Mouse (Mus musculus): ENCODE measurements around the gene Uts2r. TPM values are rescaled to one million over a fixed set of nuclear protein-coding genes. Genes with fewer than 3 reads are reported as not detected.
A peak's percentile ranks its signal among the peaks of the same experiment; 100 is the strongest.

The Uts2r gene
- under 1 TPM; 0.41 to 0.45 TPM for total RNA-seq (2021)
- long read RNA-seq = 0 reads

DNA sequence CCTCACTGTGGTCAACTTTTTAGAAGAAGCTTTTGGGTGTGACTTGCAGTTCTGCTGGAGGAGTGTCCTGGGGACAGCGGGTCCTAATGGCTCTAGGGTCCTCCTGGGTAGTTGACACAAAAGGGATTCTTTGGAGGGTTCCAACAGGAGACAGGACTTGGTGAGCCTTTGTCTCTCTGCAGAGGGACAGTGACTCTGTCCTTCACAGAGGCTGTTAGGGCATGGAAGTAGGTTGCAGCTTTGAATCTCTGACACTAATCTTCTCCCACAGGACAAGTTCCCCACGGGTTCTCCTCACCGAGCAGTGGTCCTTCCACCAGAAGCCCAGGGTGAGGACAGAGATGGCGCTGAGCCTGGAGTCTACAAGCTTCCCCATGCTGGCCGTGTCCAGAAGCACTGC, at the start of gene Uts2r:
TSS of gene Uts2r (plus strand) at position 301 of the 400 bp plus-strand sequence.
- no peak for DNase-seq (ENCODE audit: low spot score in 2 of 2)

DNA sequence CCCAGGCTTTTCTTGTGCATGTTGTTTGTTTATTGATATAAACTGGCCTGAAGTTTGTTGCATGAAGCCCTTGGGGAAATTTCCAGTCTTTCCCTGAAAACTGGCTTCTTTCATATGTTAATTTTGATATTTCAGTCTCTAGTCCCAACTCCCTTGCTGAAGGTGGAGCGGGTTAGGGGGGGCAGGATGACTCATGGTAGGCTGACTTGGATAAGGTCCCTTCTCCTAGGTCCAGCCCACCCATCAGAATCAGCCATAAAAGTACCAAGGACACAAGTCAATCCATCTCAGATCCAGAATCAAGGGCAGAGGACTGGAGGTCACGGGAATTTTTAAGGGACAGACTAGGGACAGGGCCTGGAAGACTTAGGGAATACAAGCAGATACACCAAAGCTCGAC, 49.0 kb upstream of the Uts2r start:
- DNase-seq (ENCODE audit: low spot score in 2 of 2) = no peak

DNA sequence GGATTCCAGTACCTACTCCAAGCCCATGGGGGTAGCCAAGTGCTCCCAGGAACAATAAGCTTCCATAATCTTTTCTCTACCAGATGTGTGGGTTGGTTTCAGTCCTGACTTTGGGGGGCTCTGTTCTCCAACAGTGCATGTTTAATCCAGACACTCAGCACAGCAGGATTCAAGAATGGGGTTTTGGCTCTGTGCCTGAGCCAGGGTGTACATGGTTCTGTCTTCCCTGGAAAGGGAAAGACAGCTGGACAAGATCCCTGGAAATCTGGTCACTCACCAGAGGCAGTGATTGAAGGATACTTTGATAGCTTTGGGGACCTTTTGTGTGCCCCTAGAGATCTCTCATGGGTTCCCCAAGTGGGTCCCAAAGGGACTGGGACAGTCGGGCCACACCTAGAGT, 48.5 kb upstream of the Uts2r start:
- no peak for DNase-seq (ENCODE audit: low spot score in 2 of 2)

DNA sequence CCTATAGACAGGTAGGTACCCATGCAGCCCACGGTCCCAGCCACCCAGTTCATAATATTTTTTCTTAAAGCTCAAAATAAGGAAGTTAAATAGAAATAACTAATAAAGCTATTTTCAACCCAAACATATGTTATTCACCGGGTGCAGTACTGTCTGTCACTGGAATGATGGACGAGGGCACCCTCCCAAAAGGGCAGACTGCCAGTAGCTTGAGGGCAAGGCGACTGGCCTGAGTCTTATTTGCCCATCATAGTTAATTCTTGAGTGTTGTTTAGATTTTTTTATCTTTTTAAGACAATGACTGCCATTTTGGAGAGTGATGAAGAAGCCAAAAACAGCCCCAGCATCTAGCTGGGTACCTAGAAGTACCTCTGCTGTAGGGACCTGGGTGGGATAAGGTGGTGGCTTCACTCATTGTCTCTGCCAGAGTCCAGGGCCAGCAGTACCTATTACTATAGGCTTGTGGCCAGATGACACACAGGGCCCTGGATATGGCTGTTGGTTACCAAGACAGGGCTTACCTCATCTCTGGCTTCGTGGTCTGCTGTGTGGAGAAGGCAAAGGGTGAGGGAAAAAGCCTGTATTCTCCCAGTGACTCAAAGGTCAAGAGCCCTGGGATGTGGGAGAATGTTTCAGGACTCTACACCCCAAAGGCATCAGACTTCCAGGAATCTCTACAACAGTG, 47.8 kb upstream of the Uts2r start:
- DNase-seq (ENCODE audit: low spot score in 2 of 2) = no peak

DNA sequence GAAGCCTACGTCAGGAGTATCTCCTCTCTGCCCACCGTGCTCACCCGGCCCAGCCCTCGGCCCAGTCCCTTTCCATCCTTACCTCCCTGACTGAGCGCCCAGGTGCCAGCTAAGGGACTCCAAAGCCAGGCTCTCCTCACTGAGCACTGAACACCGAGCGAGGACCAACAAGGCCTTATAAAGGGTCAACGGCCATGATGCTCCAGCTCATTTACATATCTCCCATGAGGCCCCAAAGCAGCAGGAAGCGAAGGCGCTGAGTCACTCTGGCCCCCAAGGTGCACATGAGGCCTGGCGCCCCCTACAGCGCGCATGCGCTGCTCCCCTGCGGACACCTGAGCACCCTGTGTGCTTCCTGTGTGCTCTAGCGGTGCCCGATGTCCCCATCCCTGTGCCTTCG, 42.0 kb upstream of the Uts2r start:
- no peak for DNase-seq (ENCODE audit: low spot score in 2 of 2)

DNA sequence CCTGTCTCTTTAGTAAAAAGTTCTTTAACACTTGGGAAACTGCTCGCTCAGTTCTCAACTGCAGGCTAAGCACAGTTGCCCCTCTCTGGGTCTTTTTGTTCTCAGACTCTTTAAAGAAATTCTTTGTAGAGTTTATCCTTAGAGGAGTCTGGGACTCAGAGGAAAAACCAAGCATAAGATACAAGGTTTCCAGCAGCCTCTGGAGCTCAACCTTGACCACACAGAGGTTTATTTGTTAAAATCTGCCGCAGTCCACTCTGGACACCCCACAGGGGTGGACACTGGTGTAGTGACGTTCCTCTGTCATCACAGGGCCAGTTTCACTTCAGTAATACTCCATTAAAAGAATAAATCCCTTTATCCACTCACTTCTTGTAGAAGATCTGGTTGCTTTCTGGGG, 41.5 kb upstream of the Uts2r start, which contains the start of gene Tex19.2:
TSS of gene Tex19.2 (minus strand) at position 101 of the 400 bp plus-strand sequence.
- no peak for DNase-seq (ENCODE audit: low spot score in 2 of 2)

DNA sequence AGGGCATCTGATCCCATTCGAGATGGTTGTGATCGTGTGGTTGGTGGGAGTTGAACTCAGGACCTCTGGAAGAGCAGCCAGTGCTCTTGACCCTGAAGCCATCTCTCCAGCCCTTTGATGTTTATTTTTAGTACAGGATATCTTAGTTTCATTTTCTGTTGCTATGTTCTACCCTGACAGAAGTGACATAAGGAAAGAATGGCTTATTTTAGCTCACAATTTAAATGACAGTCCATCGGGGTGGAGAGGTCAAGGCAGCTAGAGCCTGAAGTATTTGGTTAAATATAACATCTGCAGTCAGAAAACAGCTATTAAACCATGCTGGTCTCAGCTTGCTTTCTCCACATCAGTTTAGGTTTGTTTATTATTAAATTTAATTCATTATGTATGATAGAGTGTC, 38.9 kb upstream of the Uts2r start:
- DNase-seq (ENCODE audit: low spot score in 2 of 2) = no peak

DNA sequence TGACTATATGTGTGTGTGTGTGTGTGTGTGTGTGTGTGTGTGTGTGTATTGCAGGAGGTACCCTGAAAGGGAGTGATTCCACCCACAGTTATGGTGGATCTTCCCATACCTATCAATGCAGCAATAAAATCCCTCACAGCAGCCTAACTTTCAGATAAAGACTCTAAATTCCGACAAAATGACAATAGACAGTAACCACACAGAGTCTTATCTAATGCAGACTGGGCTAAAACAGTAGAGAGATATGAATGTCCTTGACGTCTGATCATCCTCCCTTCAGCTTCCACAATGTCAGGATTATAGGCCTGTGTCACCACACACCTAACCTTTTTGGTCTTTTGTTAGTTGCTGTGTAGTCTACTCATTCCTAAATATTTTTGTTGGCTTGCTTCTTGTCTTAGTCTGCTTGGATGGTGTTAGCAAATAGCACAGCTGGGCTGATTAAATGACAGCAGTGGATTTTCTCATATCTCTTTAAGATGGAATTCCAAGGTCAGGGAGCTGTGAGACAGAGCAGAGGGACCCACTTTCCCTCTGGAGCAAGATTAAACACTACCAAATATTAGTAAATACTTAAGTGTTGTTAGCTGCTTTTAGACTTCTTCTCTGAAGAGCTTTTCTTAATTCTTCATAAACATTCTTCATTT, 37.9 kb upstream of the Uts2r start:
- no peak for DNase-seq (ENCODE audit: low spot score in 2 of 2)

DNA sequence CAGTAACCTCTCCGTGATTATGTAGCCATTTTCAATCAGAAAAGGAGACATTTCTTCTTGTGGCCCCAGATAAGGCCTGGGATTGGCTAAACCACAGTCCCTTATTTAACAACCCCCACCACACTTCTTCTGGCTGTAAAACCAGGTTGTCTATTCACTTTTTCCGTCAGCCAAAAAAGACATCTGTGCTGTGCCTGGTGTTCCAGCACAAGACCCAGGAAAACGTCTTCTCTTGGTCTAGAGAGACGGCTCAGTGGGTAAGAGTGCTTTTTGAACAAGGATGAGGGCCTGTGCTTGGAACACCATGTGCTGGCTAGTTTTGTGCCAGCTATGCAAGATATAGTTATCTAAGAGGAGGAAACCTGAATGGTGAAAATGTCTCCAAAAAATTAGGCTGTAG, 36.6 kb upstream of the Uts2r start:
- DNase-seq (ENCODE audit: low spot score in 2 of 2) = no peak

DNA sequence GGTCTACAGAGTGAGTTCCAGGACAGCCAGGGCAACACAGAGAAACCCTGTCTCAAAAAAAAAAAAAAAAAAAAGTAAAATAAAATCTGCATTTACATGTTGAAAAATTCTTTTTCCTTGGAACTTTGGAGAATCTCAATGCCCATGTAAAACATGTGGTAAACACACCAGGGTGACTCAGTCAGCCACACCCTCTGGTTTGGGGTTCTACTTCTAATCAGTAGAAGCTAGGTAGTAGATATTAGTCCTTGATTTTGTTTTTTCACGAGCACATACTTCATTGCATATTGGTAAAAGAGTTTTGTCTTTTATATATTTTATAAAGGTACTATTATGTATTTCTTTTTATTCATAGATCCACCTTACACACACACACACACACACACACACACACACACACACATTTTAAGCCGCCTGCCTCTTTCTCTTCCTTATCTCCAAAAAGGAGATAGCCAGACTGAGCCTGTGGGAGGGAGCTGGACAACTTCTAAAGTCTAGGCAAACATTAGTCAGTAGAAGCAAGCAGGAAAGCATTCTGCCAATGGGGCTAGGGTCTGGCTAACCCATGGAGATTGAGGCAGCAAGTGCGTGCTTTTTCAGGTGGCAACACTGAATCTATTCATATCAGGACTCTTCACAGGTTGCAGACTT, 34.4 kb upstream of the Uts2r start:
- DNase-seq (ENCODE audit: low spot score in 2 of 2) = no peak

DNA sequence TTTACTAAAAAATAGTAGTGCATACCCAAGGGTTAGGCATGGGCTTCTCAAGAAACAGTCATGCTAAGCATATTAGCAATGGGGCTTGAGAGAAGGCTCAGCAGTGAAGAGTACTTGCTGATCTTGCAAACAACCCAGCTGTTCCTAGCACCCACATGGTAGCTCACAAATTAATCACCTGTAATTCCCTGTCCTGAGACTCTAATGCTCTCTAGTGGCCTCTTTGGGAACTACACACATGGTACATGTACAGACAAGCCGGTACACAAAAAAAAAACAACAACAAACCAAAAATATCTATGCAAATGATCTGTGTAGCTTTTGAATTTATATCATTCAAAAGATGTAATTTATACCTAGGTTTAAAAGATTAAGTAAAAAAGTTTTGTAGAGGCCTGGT, 33.7 kb upstream of the Uts2r start:
- no peak for DNase-seq (ENCODE audit: low spot score in 2 of 2)

DNA sequence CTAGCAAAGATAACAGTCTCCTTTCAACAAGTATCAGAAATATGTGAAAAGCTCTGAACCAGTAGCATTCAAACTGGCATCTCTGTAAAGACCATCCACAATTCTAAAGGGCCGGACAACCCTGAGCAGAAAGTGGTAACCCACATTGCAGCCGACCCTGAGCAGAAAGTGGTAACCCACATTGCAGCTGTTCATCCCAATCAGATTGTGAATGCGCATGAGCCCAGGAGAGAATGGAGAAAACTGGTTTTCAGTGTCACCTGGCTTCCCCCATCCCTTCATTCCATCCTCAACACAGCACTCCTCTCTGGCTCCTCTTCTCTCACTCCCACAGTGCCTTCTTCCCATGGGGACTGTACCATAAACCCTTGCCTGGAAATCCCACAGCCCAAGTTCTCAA, 32.6 kb upstream of the Uts2r start:
- no peak for DNase-seq (ENCODE audit: low spot score in 2 of 2)

DNA sequence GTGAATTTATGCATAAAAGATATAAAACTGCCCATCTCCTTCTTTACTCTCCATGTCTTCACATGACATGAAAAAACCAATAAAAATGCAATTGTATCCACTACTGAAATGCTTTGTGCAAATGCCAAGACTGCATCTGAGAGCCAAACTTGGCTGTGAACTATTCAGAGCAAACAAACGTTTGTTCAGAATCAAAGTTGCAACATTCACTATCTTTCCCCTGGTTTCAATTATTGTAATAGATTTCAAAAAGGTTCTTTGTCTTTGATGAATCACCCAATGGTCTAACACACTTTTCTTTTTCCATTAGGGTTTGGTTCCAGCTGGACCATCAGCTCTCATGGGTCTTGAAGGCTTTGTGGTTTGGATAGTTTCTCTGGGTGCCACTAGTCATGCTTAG, 30.5 kb upstream of the Uts2r start:
- no peak for DNase-seq (ENCODE audit: low spot score in 2 of 2)

DNA sequence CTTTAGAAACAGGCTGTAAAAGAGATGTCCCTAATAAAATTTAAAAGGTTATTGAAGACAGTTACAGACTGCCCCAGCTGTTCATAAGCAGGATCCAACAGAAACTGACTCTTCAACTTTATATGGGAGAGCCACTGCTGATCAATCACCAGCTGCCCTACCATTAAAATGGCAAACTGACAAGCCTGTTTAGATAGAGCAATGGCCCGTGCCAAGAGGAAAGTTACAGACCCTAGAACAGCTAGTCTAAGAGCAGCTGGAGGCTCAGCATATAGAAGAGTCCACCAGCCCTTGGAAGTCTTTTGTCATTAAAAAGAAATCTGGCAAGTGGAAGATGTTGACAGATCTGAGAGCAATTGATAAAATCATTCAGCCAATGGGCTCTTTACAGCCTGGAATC, 25.5 kb upstream of the Uts2r start:
- DNase-seq (ENCODE audit: low spot score in 2 of 2) = no peak

DNA sequence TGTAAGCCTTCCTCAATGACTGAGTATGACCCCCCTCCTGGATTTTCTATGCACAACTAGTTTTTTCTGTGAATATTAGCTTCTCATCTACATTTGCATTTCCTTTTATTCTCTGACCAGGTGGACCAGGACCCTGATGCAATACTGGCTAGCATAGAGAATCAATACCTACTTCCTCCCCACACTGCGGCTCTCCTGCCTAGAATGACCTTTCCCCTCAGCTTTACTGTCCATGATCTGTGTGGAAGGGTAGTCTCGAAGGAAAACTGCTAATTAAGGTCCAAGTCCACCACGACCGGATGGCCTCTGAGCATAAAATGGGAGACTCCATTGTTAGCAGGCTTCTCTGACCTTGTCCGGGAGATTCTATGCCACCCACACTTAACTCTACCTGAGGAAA, 22.4 kb upstream of the Uts2r start:
- no peak for DNase-seq (ENCODE audit: low spot score in 2 of 2)

DNA sequence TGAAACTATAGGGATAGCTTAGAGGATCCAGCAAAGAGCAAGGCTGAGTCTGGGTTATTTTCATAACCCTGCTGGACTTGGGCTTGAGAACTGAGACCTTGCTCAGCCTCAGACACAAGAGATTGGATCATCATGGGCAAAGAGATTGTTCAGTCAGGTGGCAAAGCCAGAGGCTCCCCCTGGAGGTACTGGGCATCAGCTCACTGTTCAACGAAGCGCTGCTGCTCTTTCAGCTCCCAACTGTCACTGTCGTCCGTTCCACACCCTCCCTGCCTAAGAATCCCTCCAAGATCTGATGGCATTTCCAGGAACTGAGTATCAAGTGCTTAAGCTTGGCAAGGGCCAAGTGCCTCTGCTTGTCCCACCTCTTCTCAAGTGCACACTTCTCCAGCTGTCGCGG, 21.3 kb upstream of the Uts2r start:
- DNase-seq (ENCODE audit: low spot score in 2 of 2) = no peak

DNA sequence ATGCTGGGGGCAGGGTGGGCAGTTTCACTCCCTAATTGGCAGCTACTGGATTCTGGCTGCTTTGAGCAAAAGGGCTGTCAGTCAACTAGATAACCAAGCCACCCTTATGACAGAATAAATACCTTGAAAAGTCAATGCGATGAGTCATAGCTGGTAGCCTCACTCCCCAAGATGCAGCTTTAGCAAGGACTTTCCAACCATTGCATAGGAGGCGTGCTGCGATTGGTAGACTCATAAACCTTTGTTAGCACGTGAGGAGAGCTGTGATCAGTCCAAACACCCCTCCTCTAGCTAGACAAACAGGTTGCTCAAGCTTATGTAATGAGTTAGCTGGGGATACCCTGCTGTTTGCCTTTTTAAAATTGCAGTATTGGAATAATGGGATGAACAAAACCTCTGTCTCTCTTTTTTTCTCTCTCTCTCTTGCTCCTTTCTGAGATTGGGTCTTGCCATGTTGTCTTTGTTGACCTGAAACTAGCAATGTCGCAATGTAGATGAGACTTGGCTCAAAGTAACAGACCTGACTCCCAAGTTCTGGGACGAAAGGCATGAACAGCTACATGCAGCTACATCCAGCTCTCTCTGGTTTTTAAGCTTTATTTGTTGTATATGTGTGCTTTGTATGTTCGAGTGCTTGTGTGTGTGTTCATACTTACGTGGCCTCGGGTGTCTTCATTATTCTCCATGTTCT, 16.6 kb upstream of the Uts2r start:
- no peak for DNase-seq (ENCODE audit: low spot score in 2 of 2)

DNA sequence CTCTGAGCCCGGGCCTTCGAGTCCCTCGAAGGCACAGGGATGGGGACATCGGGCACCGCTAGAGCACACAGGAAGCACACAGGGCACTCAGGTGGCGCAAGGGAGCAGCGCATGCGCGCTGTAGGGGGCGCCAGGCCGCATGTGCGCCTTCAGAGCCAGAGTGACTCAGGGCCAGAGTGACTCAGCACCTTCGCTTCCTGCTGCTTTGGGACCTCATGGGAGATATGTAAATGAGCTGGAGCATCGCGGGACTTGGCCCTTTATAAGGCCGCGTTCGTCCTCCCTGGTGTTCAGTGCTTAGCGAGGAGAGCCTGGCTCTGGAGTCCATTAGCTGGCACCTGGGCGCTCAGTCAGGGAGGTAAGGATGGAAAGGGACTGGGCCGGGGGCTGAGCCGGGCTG, 14.2 kb upstream of the Uts2r start, which contains the start of gene Tex19.1:
TSS of gene Tex19.1 (plus strand) at position 279 of the 400 bp plus-strand sequence.
- DNase-seq (ENCODE audit: low spot score in 2 of 2) = no peak

DNA sequence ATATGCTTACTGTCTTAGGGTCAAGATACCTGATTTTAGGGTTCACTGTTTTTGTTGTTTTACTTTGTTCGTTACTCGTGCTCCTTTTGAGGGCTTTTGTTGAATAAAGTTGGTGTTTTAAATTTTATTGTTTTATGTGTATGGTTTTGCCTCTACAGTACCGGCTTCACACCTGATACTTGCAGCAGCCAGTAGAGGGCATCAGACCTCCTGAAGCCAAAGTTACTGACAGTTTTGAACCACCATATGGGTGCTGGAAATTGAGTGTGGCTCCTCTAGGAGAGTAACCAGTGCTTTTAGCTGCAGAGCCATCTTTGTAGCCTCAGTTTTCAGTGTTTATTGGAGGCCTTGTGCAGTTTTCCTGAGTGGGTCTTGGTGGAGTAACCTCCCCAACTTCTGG, 11.9 kb upstream of the Uts2r start:
- no peak for DNase-seq (ENCODE audit: low spot score in 2 of 2)

DNA sequence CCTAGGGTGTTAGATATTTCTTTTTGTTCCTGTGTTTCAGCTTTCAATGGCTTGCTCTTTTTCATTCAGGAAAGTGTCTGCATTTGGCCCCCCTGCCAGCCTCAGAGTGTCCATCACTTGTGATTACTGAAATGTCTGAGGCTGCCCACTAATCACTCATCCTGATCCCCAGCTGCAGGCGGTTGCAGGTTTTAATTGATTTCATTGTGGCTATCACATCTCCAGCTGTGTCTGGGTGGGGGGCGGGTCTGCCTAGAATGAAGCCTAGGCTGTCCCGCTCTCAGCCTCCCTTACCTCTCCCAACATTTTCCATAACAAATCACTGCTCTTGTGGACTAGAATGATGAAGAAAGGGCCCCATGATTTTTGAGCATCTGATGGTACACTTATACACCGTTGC, 5.9 kb upstream of the Uts2r start:
- DNase-seq (ENCODE audit: low spot score in 2 of 2) = no peak

DNA sequence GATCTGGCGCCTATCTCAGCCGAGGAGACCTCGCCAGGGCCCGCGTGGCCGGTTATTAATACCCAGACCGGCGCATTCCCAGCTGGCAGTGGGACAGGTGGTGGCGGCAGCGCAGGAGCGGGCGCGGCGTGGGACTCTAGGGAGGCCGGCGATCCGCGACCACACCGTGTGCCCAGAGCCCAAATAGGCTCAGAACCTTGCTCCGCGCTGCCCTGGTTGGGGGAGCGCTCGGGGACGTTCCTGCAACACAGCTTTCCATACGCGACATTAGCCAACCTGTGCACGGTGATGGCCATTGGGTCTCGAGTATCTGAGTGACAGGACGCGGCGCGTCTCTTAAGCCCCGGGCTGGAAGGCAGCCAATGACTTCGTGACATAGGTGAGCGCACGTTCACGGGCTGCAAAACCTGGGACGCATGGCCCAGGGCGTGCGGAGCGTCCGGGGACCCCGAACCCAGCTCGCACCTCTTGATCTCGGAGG, 3.6 kb upstream of the Uts2r start:
- DNase-seq (ENCODE audit: low spot score in 2 of 2) = peak; percentile 17 to 25
